Mouse (Mus musculus) layer of hippocampus, adult 18-20 months (tissue): ENCODE measurements around the gene Tmem251. TPM values are rescaled to one million over a fixed set of nuclear protein-coding genes. Genes with fewer than 3 reads are reported as not detected.

Source experiments
- DNase-seq, 2 experiments: peaks; one replicate each; pipeline ENCODE4 v3.0.0; 2022; ENCODE audit warnings: low spot score in 2 of 2
- total RNA-seq, 2 experiments: library from RNA; stranded (reverse); gene quantifications; 2 replicates each; pipeline ENCODE4 v1.2.3; 2021

Gene Tmem251
- total RNA-seq, 2 experiments from 2014 or later: 4.9 to 5.1 TPM

DNA sequence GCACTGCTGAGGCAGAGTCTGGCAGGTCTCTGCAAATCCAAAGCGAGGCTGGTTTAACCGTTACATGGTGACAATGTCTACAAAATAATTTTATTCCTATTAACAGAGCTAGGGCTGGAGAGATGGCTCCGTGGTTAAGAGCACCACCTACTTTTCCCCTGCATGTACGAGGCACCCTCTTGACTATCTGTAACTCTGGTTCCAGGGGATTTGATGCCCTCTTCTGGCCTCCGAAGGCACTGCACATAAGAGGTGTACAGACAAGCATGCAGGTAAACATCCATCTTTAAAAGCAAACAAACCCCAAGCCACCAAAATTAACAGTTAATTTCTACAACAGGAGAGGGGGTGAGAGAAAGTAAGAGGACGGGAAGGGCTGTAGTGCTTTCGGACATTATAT is 12.7 kb downstream of the Tmem251 start:
- no peak for DNase-seq

DNA sequence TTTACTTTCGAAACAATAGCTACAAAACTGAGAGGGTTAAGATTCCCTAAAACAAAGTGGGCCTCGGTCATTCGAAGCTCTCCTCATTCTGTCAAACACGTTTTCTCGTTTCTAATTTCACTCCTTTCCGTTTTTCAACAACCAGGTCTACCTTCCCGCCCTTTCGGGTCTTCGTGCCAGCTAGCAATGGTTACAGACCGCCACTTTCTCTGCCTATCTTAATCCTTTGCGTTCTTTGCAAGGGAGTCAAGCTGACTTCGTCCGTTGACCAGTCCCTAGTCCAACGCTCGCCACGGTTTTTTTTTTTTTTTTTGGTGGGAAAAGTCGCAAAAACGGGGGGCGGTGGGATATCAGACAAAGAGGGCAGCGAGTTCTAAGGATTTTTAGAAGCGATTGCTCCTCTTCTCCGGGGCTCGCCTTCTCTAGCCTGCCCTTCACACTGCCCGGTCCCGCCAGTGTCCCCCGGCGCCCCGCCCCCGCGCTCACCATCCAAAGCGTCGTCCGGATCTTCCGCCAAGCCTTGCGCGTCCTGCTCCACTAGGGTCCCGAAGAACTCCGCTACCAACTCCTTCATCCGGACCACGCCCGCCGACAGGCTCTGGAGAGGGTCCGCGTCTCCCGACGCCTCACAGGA is 13.6 kb downstream of the Tmem251 start:
- no peak for DNase-seq

DNA sequence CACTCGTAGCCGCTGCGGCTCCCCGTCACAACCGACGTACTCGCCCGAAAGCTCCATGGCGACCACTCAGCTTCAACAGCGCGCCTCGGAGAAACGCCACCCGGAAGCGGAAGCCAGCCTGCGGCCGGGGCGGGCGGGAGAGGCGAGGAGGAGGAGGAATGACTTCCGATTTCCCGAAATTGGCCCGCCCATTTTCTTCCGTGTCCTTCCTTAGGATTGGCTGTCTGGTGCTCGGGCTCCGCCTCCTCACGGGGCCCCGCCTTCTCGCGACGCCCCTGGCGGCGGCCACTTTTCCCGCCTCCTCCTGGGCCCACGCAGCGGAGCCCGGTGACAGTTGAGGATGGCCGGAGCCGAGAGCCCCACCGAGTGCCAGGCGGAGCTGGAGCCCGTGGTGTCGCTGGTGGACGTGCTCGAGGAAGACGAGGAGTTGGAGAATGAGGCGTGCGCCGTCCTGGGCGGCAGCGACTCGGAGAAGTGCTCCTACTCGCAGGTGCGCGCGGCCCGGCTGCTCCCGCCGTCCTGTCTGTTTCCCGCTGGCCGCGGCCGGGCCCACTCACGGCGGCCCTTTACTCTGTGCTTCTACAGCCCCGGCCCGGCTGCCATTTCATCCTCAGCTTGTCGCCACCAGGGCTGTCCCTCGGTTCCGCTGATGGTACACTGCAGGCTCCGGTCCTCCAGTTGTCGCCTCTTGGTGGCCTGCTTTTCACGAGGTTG is 14.3 kb downstream of the Tmem251 start, which contains the start of the genes Gm28051, Gon7 and Ubr7:
TSS of gene Gm28051 (minus strand) at position 77 of the 714 bp plus-strand sequence.
TSS of gene Gon7 (minus strand) at position 115 of the 714 bp plus-strand sequence.
TSS of gene Ubr7 (plus strand) at position 279 of the 714 bp plus-strand sequence.
- peak; percentile 96 to 97 for DNase-seq

GRCm38 (mm10) chr12:102758403-102758756 is 14.8 kb downstream of the Tmem251 start, which contains the start of gene Gm20604:
TSS of gene Gm20604 (minus strand) at chr12:102758672.
- DNase-seq: no peak

- no peak for DNase-seq
These were observed 15.4 kb downstream of the Tmem251 start for GRCm38 (mm10) chr12:102758936-102759335.

DNA sequence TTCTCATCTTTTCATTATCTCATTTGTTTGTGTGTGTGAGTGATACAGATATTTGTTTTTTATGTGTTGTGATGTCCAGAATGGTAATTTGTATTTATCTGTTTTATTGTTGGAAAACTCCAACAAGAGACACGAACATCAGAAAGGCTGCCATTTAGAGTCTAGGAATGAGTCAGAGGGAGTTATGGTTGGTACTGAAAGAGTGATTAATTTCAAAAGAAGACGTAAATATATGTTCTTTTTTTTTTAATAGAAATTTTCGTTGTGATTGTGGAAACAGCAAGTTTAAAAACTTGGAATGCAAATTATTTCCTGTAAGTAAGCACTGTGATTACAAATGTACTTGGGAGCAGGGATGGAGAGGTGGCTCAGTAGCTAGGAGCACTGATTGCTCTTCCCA is 18.1 kb downstream of the Tmem251 start:
- no peak for DNase-seq

GRCm38 (mm10) chr12:102763696-102764095 is 20.1 kb downstream of the Tmem251 start:
- no peak for DNase-seq

DNA sequence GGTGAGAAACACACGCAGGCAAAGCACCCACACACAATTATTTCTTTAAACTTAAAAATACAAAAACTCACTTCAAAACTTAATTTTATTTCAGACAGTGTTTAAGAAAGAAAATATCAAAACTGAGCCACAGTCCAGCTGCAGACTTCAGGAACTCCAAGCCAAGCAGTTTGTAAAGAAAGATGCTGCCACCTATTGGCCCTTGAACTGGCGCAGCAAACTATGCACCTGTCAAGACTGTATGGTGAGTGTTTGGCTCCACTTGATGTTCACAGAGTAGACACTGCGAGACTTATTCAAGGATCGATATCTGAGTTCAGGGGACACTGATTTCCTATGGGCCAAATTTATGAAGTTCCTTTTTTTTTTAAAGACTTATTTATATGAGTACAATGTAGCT is 25.4 kb downstream of the Tmem251 start:
- no peak for DNase-seq

- no peak for DNase-seq
These were observed 28.0 kb downstream of the Tmem251 start for GRCm38 (mm10) chr12:102771601-102772000.

GRCm38 (mm10) chr12:102772676-102773075 is 29.1 kb downstream of the Tmem251 start:
- no peak for DNase-seq

GRCm38 (mm10) chr12:102776035-102776434 is 32.5 kb downstream of the Tmem251 start:
- DNase-seq: no peak

GRCm38 (mm10) chr12:102778151-102778550 is 34.6 kb downstream of the Tmem251 start:
- DNase-seq: no peak

DNA sequence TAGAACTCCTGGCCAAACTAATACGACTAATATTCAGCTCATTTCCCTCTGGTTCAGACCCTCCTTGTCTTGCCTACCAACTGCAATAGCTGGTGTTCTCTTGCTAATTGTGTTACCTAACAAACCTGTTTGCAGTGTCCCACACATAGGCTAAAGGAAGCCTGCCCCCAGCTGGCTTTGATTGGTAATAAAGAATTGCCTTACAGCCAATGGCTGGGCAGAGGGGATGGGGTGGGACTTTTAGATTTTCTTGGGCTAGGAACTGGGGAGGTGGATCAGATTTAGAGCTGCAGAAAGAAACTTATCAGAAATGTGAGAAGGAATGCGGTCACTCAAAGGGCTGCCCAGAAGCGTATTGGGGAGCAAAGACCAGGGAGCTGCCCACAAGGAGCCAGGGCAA is 35.9 kb downstream of the Tmem251 start:
- no peak for DNase-seq

- DNase-seq: no peak
These were observed 39.3 kb downstream of the Tmem251 start for GRCm38 (mm10) chr12:102782841-102783240.

DNA sequence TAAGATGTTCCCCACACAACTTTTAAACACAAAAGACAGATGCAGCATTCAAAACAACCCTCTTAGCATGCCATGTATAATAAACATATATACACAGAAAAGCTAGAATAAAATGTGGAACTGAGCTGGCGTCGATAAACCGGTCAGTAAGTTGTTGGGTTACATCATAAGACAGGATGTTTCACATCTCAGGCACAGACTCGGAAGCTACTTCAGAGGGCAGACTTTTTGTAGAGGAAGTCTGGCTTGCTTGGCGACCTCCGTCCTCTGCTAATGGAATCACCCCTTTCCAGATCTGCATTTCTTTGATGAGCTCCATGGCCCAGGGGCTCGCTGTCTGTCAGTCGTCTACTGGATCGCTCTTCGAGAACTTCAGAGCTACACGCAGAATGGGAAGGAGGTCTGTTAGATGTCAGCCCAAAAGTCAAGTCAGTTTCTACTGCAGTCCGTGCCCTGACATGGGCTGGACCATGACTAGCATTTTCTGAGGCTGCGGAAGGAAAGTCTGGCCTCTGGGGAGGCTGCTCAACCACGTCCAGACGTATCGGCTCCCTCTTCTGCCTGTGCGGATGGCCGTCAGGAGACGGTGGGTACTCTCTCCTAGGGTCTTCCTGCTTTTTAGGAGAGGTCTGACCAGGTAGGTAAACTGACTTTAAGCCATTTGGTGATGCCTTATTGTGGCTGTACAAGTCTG is 41.5 kb downstream of the Tmem251 start:
- DNase-seq: no peak

GRCm38 (mm10) chr12:102785593-102785985 is 42.0 kb downstream of the Tmem251 start:
- peak; percentile 26 to 76 for DNase-seq

DNA sequence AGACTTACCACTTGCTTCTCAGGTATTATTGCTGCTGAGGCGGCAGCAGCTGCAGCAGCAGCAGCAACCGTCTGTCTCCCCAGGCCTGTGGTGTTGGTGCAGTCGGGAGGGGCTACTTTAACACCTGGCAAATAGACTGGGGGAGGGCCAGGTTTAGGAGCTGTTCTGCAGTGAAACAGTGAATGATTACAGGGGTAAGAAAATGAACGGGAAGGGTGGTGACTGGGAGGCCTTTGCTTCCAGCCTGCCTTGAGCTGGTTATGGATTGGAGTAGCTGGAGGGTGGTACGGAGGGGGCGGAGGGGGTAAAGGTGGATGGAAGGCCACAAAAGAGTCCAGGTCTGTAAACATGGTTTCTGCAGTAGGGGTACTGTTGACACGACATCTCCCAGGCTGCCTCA is 44.4 kb downstream of the Tmem251 start:
- DNase-seq: no peak

Other genes starting within 250 kb of the Tmem251 start
- 100 to 1,000 TPM; 123 to 138 TPM for gene Chga, start 188.8 kb upstream of the Tmem251 start, total RNA-seq
- 10 to 100 TPM; 69.2 to 70.5 TPM for gene Itpk1, start 38.8 kb upstream of the Tmem251 start, total RNA-seq
- 10 to 100 TPM; 23.5 to 26.6 TPM for gene Moap1, start 101 bp upstream of the Tmem251 start, total RNA-seq
- gene Gm28051, start 14.0 kb downstream of the Tmem251 start, total RNA-seq: not detected
- 10 to 100 TPM; 14.2 to 14.6 TPM for gene Gon7, start 14.0 kb downstream of the Tmem251 start, total RNA-seq
- gene Ubr7, start 14.2 kb downstream of the Tmem251 start, total RNA-seq: 10 to 100 TPM; 31.6 to 32.5 TPM
- gene Gm20604, start 14.9 kb downstream of the Tmem251 start, total RNA-seq: 10 to 100 TPM; 12.6 to 15.5 TPM
- gene Btbd7, start 134.7 kb downstream of the Tmem251 start, total RNA-seq: 10 to 100 TPM; 19.2 to 19.6 TPM
- not detected for gene Cox8c, start 155.6 kb downstream of the Tmem251 start, total RNA-seq
- gene Unc79, start 205.1 kb downstream of the Tmem251 start, total RNA-seq: 10 to 100 TPM; 49.3 to 49.6 TPM